Mouse (Mus musculus) liver, adult 2 months (tissue): ENCODE results near the gene Zdhhc4.

ENCODE experiments used
- CTCF ChIP-seq: fragments of 200-500 bp; IDR thresholded peaks from 2 replicates; pipeline ENCODE4 v1.5.1; 2011; ENCODE audit warnings: low read depth, low read length, control low read depth
- POLR2A ChIP-seq: fragments of 200-500 bp; IDR thresholded peaks from 2 replicates; pipeline ENCODE4 v1.6.1; 2011; ENCODE audit warnings: low read length, control low read depth; ENCODE audit not compliant: insufficient read depth; ENCODE audit errors: extremely low read depth

DNA sequence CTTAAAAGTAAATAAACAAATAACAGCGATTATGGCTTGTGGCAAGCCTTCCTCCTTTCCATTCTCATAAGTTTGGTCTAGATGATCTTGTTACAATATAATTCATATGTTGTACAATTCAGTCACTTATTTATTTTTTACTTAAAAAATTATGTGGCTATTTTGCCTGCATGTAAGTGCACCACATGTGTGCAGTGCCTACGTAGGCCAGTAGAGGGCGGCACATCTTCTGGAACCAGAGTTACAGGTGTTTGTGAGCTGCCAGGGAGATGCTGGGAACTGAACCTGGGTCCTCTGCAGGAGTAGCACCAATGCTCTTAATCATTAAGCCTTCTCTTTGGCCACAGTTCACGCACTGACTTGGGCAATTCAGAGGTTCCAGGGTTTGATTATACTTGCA is 47.1 kb upstream of the Zdhhc4 start:
- TF ChIP-seq CTCF, result peak; percentile 19; the same call in 1 of the 2 replicates
- TF ChIP-seq POLR2A, result no peak
